Mouse (Mus musculus): ENCODE measurements around the gene Agbl1.

DNA sequence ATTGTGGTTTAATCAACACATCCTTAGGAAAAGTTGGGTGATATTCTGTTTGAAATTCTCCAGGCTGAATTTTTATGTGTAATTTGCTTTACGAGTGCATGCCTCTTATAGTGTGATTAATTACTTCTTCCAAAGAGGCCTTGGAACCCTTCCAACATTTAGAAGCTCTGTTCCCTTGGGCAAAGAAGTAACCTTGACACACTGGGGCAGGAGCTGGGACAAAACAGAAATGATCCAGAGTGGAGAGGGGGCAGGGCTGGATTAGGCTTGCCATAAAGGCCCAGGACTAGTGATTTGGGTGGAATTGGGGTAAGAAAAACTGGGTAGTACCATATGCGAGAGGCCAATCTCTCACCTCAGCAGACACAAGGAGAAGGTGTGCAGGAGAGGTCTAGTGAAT is 316.8 kb downstream of the Agbl1 start:
- TF ChIP-seq CHD2 (IDR thresholded peaks at IDR 0.05; ENCODE audit: low read depth, low read length) (no peak), MAFK (IDR thresholded peaks at IDR 0.05; ENCODE audit: insufficient read depth, low read depth, low read length) (no peak), HCFC1 (IDR thresholded peaks at IDR 0.05; ENCODE audit: borderline replicate concordance, insufficient read depth, low read length) (no peak)

All from ES-E14 (cell line).